Mouse (Mus musculus): ENCODE results near the gene C1qtnf4. TPM values are rescaled to one million over a fixed set of nuclear protein-coding genes. Genes with fewer than 3 reads are reported as not detected.

C1qtnf4 gene
- polyA plus RNA-seq, 1 experiment = 0.04 TPM

- H3K4me3 ChIP-seq = no peak overlapping the region
- peaks cover 32% of the 10 kb centered on the region for H3K36me3 ChIP-seq (ENCODE audit: control insufficient read depth, insufficient read depth)
- H3K27me3 ChIP-seq (ENCODE audit: control insufficient read depth, insufficient read depth, insufficient read length) = no peaks in the 10 kb centered on the region
- no peak overlapping the region for H3ac ChIP-seq (ENCODE audit: control insufficient read depth, insufficient read length)
- peaks cover 35% of the 10 kb centered on the region for H3K79me2 ChIP-seq (ENCODE audit: control insufficient read depth, insufficient read depth)
- no peak overlapping the region for H3K4me2 ChIP-seq (ENCODE audit: low read depth)
- TF ChIP-seq POLR2AphosphoS2 (IDR thresholded peaks at IDR 0.05; ENCODE audit: insufficient read length, low read depth) (no peak), MYOD1 (IDR thresholded peaks at IDR 0.05; ENCODE audit: control insufficient read depth in 1 of 3, insufficient read length in 2 of 3, low read depth in 2 of 3) (no peak), MYOG (IDR thresholded peaks at IDR 0.05; ENCODE audit: control insufficient read depth in 1 of 3, insufficient read depth in 1 of 3, insufficient read length in 2 of 3, low read depth in 2 of 3) (no peak), POLR2A (IDR thresholded peaks at IDR 0.05; ENCODE audit: insufficient read length, low read depth) (no peak)
These were observed 26.0 kb downstream of the C1qtnf4 start for GRCm38 (mm10) chr2:90911668-90912067.

DNA sequence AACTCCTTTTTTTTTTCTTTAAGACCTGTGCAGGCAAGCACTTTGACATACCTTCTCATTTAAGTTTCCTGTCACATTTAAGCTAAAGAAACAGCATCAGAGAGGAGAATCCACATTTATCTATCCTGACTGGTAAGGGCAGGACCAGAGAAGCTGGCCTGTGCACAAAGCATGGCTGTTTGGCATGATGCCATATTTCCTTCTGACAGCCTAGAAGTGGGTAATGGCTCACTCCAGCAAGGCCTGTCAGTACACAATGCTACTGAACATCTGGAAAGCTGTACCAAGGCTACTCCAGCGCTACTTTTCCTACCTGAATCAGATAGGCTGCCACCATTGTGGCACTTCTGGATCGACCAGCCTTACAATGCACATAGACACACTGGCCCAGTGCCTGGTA, 28.0 kb downstream of the C1qtnf4 start:
- Histone ChIP-seq H3K4me3 (no peak overlapping the region), H3K27me3 (ENCODE audit: control insufficient read depth, insufficient read depth, insufficient read length) (no peaks in the 10 kb centered on the region), H3K79me2 (ENCODE audit: control insufficient read depth, insufficient read depth) (peaks cover 43% of the 10 kb centered on the region), H3ac (ENCODE audit: control insufficient read depth, insufficient read length) (no peak overlapping the region), H3K4me2 (ENCODE audit: low read depth) (no peak overlapping the region), H3K36me3 (ENCODE audit: control insufficient read depth, insufficient read depth) (peaks cover 32% of the 10 kb centered on the region)
- TF ChIP-seq MYOG (IDR thresholded peaks at IDR 0.05; ENCODE audit: control insufficient read depth in 1 of 3, insufficient read depth in 1 of 3, insufficient read length in 2 of 3, low read depth in 2 of 3) (no peak), POLR2A (IDR thresholded peaks at IDR 0.05; ENCODE audit: insufficient read length, low read depth) (no peak), USF1 (IDR thresholded peaks at IDR 0.05; ENCODE audit: low read depth) (no peak), CEBPB (IDR thresholded peaks at IDR 0.05; ENCODE audit: insufficient read depth, poor library complexity, severe bottlenecking) (no peak), POLR2AphosphoS2 (IDR thresholded peaks at IDR 0.05; ENCODE audit: insufficient read length, low read depth) (no peak), TCF3 (IDR thresholded peaks at IDR 0.05; ENCODE audit: insufficient read length, low read depth) (no peak), REST (IDR thresholded peaks at IDR 0.05; ENCODE audit: insufficient read depth, insufficient read length) (no peak), SRF (IDR thresholded peaks at IDR 0.05; ENCODE audit: control insufficient read depth, insufficient read length, low read depth) (no peak), MAX (IDR thresholded peaks at IDR 0.05; ENCODE audit: low read depth) (no peak), TCF12 (IDR thresholded peaks at IDR 0.05; ENCODE audit: insufficient read depth, poor library complexity, severe bottlenecking) (no peak), MYOD1 (IDR thresholded peaks at IDR 0.05; ENCODE audit: control insufficient read depth in 1 of 3, insufficient read length in 2 of 3, low read depth in 2 of 3) (no peak)

GRCm38 (mm10) chr2:90915516-90915915, 29.9 kb downstream of the C1qtnf4 start:
- peaks cover 18% of the 10 kb centered on the region for H3K36me3 ChIP-seq (ENCODE audit: control insufficient read depth, insufficient read depth)
- no peak overlapping the region for H3ac ChIP-seq (ENCODE audit: control insufficient read depth, insufficient read length)
- peaks cover 43% of the 10 kb centered on the region for H3K79me2 ChIP-seq (ENCODE audit: control insufficient read depth, insufficient read depth)
- TF ChIP-seq POLR2A (IDR thresholded peaks at IDR 0.05; ENCODE audit: insufficient read length, low read depth) (no peak), TCF12 (IDR thresholded peaks at IDR 0.05; ENCODE audit: insufficient read depth, poor library complexity, severe bottlenecking) (no peak), CEBPB (IDR thresholded peaks at IDR 0.05; ENCODE audit: insufficient read depth, poor library complexity, severe bottlenecking) (no peak), USF1 (IDR thresholded peaks at IDR 0.05; ENCODE audit: low read depth) (no peak), REST (IDR thresholded peaks at IDR 0.05; ENCODE audit: insufficient read depth, insufficient read length) (no peak), MYOG (IDR thresholded peaks at IDR 0.05; ENCODE audit: control insufficient read depth in 1 of 3, insufficient read depth in 1 of 3, insufficient read length in 2 of 3, low read depth in 2 of 3) (no peak), POLR2AphosphoS2 (IDR thresholded peaks at IDR 0.05; ENCODE audit: insufficient read length, low read depth) (no peak)
- H3K4me2 ChIP-seq (ENCODE audit: low read depth) = peak overlapping the region; percentile 97
- H3K4me3 ChIP-seq = no peak overlapping the region
- H3K27me3 ChIP-seq (ENCODE audit: control insufficient read depth, insufficient read depth, insufficient read length) = no peaks in the 10 kb centered on the region

- Histone ChIP-seq H3K79me2 (ENCODE audit: control insufficient read depth, insufficient read depth) (peaks cover 43% of the 10 kb centered on the region), H3K36me3 (ENCODE audit: control insufficient read depth, insufficient read depth) (peaks cover 7% of the 10 kb centered on the region), H3K4me2 (ENCODE audit: low read depth) (peak overlapping the region; percentile 97), H3ac (ENCODE audit: control insufficient read depth, insufficient read length) (peak overlapping the region; percentile 76), H3K27me3 (ENCODE audit: control insufficient read depth, insufficient read depth, insufficient read length) (no peaks in the 10 kb centered on the region), H3K4me3 (peak overlapping the region; percentile 78)
- TF ChIP-seq POLR2AphosphoS2 (IDR thresholded peaks at IDR 0.05; ENCODE audit: insufficient read length, low read depth) = no peak
- no peak for TF ChIP-seq MAX (IDR thresholded peaks at IDR 0.05; ENCODE audit: low read depth)
- no peak for TF ChIP-seq USF1 (IDR thresholded peaks at IDR 0.05; ENCODE audit: low read depth)
- no peak for TF ChIP-seq REST (IDR thresholded peaks at IDR 0.05; ENCODE audit: insufficient read depth, insufficient read length)
- no peak for TF ChIP-seq MYOD1 (IDR thresholded peaks at IDR 0.05; ENCODE audit: control insufficient read depth in 1 of 3, insufficient read length in 2 of 3, low read depth in 2 of 3)
- TF ChIP-seq CEBPB (IDR thresholded peaks at IDR 0.05; ENCODE audit: insufficient read depth, poor library complexity, severe bottlenecking) = no peak
- TF ChIP-seq SRF (IDR thresholded peaks at IDR 0.05; ENCODE audit: control insufficient read depth, insufficient read length, low read depth) = no peak
- TF ChIP-seq MYOG (IDR thresholded peaks at IDR 0.05; ENCODE audit: control insufficient read depth in 1 of 3, insufficient read depth in 1 of 3, insufficient read length in 2 of 3, low read depth in 2 of 3) = no peak
- no peak for TF ChIP-seq POLR2A (IDR thresholded peaks at IDR 0.05; ENCODE audit: insufficient read length, low read depth)
These were observed 31.0 kb downstream of the C1qtnf4 start for GRCm38 (mm10) chr2:90916560-90917232.

DNA sequence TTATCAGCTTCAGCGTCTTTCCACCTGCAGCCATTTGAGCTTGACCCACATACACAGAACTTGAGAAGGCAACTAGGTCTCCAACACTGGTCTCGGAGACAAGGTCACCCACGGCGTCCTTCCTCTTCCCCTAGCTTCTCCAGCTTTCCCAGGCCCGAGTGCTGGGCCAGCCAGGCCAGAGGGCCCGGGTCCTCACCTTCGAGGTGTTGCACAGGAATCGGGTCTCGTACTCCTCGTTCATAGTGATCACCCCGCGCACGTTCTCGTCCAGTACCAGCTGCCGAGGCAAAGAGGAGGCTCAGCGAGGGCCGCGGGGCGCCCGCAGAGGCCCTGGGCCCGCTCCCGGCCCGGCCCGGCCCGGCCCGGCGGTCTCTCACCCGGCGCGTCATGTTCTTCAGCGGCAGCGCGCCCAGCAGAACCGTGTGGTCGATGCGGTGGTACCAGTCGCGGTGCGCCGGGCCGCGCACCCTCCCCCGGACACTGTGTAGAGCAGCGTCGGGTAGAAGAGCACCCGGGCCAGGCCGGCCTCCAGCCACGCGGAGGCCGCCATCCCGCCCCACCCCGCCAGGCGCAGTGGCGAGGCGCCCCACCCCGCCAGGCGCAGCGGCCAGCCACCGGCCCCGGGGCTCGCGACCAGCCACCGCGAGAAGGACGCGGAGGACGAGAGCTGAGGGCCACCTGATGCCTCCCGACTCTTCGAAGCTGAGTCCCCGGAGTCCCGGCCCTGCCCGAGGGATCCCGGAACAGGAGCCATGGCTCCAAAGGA, 31.8 kb downstream of the C1qtnf4 start:
- H3K4me3 ChIP-seq = peak overlapping the region; percentile 78
- H3K79me2 ChIP-seq (ENCODE audit: control insufficient read depth, insufficient read depth) = peaks cover 43% of the 10 kb centered on the region
- H3K27me3 ChIP-seq (ENCODE audit: control insufficient read depth, insufficient read depth, insufficient read length) = no peaks in the 10 kb centered on the region
- TF ChIP-seq MYOD1 (IDR thresholded peaks at IDR 0.05; ENCODE audit: control insufficient read depth in 1 of 3, insufficient read length in 2 of 3, low read depth in 2 of 3) (peak in 1 of 3 experiments; percentile 32), POLR2AphosphoS2 (IDR thresholded peaks at IDR 0.05; ENCODE audit: insufficient read length, low read depth) (peak; percentile 23), SRF (IDR thresholded peaks at IDR 0.05; ENCODE audit: control insufficient read depth, insufficient read length, low read depth) (no peak), POLR2A (IDR thresholded peaks at IDR 0.05; ENCODE audit: insufficient read length, low read depth) (peak; percentile 80)
- H3K4me2 ChIP-seq (ENCODE audit: low read depth) = peak overlapping the region; percentile 97
- peak overlapping the region; percentile 76 for H3ac ChIP-seq (ENCODE audit: control insufficient read depth, insufficient read length)
- peaks cover 5% of the 10 kb centered on the region for H3K36me3 ChIP-seq (ENCODE audit: control insufficient read depth, insufficient read depth)
